Mouse (Mus musculus) gastrocnemius, adult 2 months (tissue): ENCODE results near the gene Arid4a. TPM values are rescaled to one million over a fixed set of nuclear protein-coding genes. Genes with fewer than 3 reads are reported as not detected.

Experiments
- DNase-seq: peaks from one replicate; pipeline ENCODE4 v3.0.0; 2022
- H3K27ac ChIP-seq: fragments of 200-600 bp; 2 replicates; pipeline ENCODE4 v1.8.1; 2022; ENCODE audit warnings: mild to moderate bottlenecking
- H3K4me3 ChIP-seq: fragments of 200-600 bp; 2 replicates; pipeline ENCODE4 v1.8.1; 2022; ENCODE audit warnings: mild to moderate bottlenecking, moderate library complexity
- CTCF ChIP-seq: fragments of 200-600 bp; IDR thresholded peaks from 2 replicates; pipeline ENCODE4 v1.8.1; 2022; ENCODE audit warnings: antibody characterized with exemption, mild to moderate bottlenecking, moderate library complexity
- intact Hi-C: fragments of 180-260 bp; cut with DNase I; formaldehyde crosslinking; loops from one replicate; pipeline ENCODE4 v1.15.1; 2025
- total RNA-seq, 2 experiments: library from RNA; stranded (reverse); gene quantifications; 2 replicates each; pipeline ENCODE4 v1.2.3; 2021

Gene Arid4a
- total RNA-seq, 2 experiments from 2014 or later, result 8.7 to 9.0 TPM

DNA sequence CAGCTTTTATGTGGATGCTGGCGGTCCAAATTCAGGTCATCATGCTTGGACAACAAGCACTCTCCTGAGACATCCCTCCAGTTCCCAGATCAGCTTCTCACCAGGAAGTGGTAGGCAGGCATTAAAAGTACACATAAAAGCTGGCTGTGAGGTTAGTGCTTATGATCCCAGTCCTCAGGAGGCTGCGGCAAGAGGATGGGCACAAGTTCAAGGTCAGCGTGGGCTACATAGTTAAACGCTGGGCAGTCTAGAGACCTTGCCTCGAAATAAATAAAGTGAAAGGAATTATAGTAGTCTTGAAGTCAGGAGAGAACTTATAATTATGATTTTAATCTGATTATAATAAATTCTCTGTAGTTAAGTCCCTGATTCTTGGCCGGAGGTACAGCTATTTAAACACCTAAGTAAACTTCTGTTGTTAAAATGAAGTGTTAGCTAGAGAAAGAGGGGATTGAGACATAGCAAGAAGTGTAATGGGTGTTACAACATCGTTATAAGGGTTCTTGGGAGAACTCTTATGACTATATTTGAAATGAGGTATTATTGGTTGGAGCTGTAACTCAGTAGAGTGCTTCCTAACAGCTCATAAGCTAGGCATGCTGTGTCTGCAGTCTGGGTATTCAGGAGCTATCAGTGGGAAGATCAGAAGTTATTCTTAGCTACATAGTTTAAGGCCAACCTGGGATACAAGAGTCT, 30.8 kb upstream of the Arid4a start:
- TF ChIP-seq CTCF, result no peak
- intact Hi-C loops, result no loop called here
- DNase-seq, result no peak

DNA sequence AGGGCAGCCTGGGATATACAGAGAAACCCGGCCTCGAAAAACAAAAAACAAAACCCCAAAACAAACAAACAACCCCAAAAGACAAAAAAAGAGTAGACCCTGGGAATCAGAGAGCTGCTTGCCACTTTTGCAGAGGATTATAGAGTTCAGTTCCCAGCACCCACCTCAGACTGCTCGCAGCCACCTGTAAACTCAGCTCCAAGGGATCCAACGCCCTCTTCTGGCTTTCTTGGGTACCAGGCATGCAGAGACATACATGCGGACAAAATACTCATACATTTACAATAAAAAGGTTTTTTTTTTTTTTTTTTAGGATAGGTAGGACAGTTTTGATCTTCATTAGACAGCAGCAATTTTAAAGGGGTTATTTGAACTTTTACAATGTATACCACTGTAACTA, 18.6 kb upstream of the Arid4a start:
- intact Hi-C loops, result no loop called here
- TF ChIP-seq CTCF, result no peak
- DNase-seq, result no peak
- Histone ChIP-seq H3K4me3 (no peak overlapping the region), H3K27ac (no peak overlapping the region)

More for the DNA sequence above, 30.8 kb upstream of the Arid4a start:
- Histone ChIP-seq H3K27ac (peak overlapping the region; percentile 87), H3K4me3 (peak overlapping the region; percentile 2; the same call in 1 of the 2 replicates)

DNA sequence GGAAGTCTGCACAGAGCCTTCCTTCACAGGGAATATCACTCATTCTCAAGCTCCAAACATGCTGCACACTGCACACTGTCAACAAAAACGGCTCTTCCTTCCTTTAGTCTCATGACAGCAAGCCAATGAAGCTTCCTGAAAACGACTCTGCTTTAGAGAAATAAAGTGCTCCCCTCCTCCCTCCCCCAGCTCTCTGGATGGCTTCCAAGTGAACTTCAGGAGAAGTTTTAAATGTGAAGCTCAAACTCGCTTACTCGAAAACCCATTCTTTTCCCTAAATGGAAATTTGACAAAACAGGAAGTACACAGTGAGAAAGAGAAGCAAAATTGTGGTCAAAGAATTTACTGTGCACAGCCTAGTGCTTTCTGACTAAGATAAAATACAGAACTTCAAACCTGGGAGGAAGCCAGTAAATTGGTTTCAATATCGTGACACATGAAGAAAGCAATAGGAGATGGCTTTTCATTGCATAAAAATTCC, 16.3 kb upstream of the Arid4a start:
- peak; percentile 53 for DNase-seq
- intact Hi-C loops, result no loop called here
- no peak for TF ChIP-seq CTCF
- H3K4me3 ChIP-seq, result peak overlapping the region; percentile 21
- H3K27ac ChIP-seq, result peak overlapping the region; percentile 76

DNA sequence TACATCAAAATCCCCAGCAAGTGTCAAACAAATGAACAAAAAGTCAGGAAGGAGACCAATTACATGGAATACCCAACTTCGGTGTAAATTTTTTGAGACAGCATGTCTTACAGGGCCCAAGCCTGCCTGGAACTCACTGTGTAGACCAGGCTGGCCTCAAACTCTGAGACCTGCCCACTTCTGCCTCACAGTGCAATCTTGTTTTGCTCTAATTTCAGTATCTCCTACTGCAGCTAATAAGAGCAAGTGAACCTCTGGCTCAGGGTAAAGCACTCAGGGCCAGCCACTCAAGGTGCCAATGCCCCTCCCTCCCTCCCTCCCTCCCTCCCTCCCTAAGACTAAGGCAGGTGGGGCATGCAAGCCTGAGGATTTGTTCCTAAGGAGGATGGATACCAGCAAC, 15.4 kb upstream of the Arid4a start:
- Histone ChIP-seq H3K4me3 (no peak overlapping the region), H3K27ac (peak overlapping the region; percentile 76)
- no peak for TF ChIP-seq CTCF
- intact Hi-C loops, result no loop called here
- no peak for DNase-seq

DNA sequence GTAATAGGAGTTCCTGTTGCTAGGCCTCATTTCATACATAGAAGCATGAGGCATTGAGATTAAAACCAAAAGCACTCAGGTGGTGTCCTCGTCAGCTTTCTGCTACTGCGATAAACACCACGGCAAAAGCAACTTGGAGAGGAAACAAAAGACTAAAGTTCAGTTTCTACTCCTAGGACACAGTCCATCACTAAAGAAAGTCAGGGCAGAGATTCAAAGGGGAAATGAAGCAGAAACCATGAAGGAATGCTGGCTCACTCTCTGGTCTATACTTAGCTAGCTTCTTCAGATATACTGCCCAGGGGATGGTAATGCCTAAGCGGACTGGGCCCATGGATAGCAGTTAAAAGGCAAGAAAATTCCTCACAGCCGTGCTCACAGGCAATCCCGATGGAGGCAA, 14.3 kb upstream of the Arid4a start:
- no peak for DNase-seq
- Histone ChIP-seq H3K4me3 (no peak overlapping the region), H3K27ac (peak overlapping the region; percentile 76)
- no peak for TF ChIP-seq CTCF
- intact Hi-C loops, result no loop called here

DNA sequence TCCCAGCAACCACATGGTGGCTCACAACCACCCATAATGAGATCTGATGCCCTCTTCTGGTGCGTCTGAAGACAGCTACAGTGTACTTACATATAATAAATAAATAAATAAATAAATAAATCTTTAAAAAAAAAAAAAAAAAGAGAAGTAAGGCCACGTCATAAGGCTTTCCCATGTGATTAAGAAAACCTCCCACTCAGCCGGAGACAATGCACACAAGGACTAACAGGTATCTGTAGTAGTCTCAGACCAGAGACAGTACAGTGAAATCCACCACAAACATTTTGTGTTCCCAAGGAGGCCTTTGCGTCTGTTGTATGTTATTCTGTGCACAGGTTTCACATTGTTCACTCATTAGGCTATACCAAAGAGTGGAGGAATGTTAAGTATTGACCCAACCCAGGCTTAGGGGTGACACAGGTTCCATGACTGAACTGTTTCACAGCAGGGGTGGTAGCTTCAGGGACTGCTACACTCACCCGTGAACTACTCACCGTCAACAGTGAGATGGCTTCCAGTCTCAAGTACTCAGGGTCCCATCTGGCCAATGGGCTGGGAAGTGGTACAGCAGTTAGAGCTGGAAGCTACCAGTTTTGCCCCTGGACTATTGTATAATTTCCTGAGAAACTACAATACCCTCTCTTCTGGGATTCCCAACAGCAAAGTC, 11.9 kb upstream of the Arid4a start:
- Histone ChIP-seq H3K27ac (no peak overlapping the region), H3K4me3 (no peak overlapping the region)
- intact Hi-C loops, result no loop called here
- no peak for DNase-seq
- TF ChIP-seq CTCF, result no peak

DNA sequence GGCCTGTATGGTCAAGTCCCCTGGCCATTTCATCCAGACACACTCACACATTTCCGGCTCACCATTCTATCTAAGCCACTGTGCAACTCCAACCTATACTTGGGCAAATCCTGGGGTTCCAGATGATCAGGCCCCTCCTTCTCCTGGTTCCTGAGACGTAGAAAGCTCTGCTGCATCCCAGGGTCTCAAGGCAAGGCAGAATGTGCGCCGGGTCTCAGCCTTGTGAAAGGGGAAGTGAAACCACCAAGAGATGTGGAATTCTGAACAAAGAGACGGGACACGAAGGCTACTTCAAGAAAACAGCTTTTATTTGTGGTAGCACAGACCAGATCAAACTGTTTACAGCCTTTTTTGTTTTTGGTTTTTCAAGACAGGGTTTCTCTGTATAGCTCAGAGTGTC, 9.6 kb upstream of the Arid4a start:
- Histone ChIP-seq H3K27ac (peak overlapping the region; percentile 71), H3K4me3 (no peak overlapping the region)
- intact Hi-C loops, result no loop called here
- TF ChIP-seq CTCF, result no peak
- DNase-seq, result no peak

DNA sequence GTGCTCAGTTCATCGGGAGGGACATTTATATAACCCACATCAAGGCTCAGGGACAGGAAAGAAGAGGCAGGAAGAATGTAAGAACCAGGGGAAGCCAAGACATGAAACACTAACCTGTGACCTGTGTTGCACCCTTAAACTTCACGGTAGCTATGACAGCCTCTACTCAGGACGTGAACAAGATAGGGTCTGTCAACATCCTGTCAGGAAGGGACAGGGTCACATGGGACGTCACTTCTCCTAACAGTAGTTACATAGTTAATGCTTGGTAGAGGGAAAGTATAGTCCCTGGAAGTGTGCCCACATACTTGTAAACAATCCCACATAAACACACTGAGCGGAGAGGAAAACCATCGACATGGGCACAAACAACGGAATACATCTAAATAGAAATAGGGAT, 8.9 kb upstream of the Arid4a start:
- intact Hi-C loops, result no loop called here
- DNase-seq, result no peak
- no peak overlapping the region for H3K4me3 ChIP-seq
- peak overlapping the region; percentile 71 for H3K27ac ChIP-seq
- TF ChIP-seq CTCF, result no peak

DNA sequence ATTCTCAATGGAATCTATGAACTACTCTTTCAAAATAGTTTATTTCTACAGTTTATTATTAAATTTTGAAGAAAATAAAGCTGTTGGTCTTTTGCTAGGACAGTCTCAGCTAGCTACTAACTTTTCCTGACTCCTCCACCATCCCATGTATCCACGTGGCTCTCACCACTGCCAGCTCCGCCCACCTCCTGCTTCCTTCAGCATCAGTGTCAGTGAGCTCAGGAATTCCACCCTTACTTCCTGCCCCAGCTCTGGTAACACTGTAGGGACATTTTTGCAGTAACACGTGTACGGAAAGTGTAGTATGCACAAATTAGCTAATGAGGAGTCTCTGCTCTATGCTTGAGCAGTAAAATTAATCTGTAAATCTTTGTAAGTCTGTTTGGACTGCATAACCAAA, 6.0 kb upstream of the Arid4a start:
- intact Hi-C loops, result no loop called here
- DNase-seq, result peak; percentile 62
- TF ChIP-seq CTCF, result no peak
- Histone ChIP-seq H3K27ac (peak overlapping the region; percentile 50; the same call in 1 of the 2 replicates), H3K4me3 (no peak overlapping the region)

DNA sequence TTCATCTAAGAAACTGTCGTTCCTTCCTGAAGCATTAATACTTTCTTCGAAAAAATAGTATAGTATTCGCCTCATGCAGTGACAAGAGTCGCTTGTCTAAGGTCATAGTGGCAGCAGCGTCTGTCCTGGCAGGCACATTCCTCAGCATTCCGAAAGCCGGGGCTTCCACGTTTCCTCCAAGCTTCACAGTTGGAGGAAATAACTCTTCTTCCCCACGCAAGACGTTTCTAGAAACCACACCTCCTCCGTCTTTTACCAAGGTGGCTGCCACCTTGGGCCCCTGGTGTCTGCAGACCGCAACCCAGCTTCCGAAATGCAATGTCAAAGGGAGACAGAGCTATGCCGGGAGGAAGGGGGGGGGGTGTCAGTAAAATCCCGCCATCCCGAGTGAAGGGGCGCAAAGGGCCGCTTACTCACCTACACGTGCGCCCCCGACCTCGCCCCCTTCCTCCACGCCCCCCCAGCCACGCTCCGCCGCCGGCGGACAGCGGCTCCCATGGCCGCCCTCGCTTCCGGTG, 886 bp upstream of the Arid4a start:
- intact Hi-C loops, result loop anchor here (2.0 to 5.0 kb wide), 3 partner anchors 37 to 122 kb away; partner anchors contain the start of genes 2700049A03Rik, Psma3 and Timm9
- DNase-seq, result no peak
- peak overlapping the region; percentile 98 for H3K27ac ChIP-seq
- peak overlapping the region; percentile 77 for H3K4me3 ChIP-seq
- TF ChIP-seq CTCF, result no peak

DNA sequence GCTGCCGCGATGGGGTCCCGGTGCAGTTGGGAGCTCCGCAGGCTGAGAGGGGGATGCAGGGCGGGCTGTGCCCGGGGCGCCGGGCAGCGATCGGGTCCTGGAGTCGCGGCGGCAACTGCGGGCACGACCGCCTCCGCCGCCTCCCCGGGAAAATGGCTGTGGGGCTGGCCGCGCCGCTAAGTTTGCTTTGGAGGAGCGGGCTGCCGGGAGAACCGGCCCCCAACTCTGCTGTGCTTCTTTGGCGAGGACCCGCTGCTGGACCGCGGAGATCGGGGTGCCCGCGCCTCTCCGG, 367 bp downstream of the Arid4a start:
- peak overlapping the region; percentile 77 for H3K4me3 ChIP-seq
- intact Hi-C loops, result loop anchor here (5.0 kb wide), 2 partner anchors 36 to 121 kb away; partner anchors contain the start of genes 2700049A03Rik and Timm9
- no peak for DNase-seq

DNA sequence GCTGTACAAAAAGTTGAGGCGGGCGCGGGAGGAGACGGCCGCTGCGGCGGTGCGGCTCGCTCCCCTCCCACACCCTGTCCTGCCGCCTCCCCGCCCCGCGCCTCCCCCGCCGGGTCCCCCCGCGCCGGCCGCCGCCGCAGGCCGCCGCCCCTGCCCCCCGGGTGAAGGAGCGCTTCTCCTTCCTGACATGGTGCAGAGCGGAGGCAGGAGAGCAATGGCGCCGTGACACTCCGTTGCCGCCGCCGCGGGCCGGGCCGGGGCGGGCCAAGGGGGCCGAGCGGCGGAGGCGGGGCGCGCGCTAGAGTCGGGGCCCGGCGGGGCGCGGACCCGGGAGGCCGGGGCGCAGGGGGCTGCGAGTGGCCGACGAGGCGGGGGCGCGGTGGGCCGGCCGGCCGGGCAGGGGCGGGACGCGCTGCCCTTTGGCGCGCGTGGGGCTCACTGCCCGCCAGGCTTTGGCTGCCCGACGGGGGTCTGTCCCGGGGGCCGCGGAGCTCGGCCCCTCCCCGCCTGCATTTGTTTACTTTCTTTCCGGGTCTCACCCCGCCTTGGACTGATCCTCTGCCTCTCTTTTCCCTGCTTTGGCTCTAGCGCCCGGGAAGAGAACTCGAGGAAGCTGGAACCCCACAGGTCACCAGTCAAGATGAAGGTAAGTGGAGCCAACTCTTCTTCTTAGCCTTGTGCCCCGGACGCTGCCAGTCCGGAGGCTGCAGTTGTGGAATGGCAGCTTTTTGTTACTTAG, 882 bp downstream of the Arid4a start:
- no peak for TF ChIP-seq CTCF
- H3K27ac ChIP-seq, result peak overlapping the region; percentile 98
- intact Hi-C loops, result loop anchor here (5.0 kb wide), 2 partner anchors 36 to 121 kb away; partner anchors contain the start of genes 2700049A03Rik and Timm9
- peak overlapping the region; percentile 77 for H3K4me3 ChIP-seq
- peak; percentile 69 for DNase-seq

More for the DNA sequence above, 367 bp downstream of the Arid4a start:
- no peak for TF ChIP-seq CTCF
- peak overlapping the region; percentile 98 for H3K27ac ChIP-seq

DNA sequence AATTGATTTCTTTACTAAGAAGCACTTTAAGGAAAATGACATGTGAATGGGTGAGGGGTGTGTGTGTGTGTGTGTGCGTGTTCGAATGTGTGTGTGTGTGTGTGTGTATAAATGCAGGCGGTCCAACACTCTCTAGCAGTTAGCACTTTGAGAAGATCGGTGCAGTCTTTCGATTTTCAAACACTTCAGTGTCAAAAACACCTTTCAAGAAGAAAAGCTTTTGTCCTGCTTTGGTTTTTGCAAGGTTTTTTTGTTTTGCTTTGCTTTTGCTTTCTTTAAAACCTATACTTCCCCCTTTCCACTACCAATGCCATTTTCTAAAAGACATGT, 1.4 kb downstream of the Arid4a start:
- intact Hi-C loops, result loop anchor here (5.0 kb wide), 2 partner anchors 35 to 120 kb away; partner anchors contain the start of genes 2700049A03Rik and Timm9

More for the DNA sequence above, 1.4 kb downstream of the Arid4a start:
- H3K4me3 ChIP-seq, result peak overlapping the region; percentile 77
- no peak for DNase-seq
- peak overlapping the region; percentile 98 for H3K27ac ChIP-seq
- TF ChIP-seq CTCF, result no peak
